Mouse (Mus musculus): ENCODE data around the gene Prmt3. TPM values are rescaled to one million over a fixed set of nuclear protein-coding genes. Genes with fewer than 3 reads are reported as not detected.

Gene Prmt3
- total RNA-seq, 4 experiments from 2014 or later = 35.2 to 53.3 (median 42.3) TPM

DNA sequence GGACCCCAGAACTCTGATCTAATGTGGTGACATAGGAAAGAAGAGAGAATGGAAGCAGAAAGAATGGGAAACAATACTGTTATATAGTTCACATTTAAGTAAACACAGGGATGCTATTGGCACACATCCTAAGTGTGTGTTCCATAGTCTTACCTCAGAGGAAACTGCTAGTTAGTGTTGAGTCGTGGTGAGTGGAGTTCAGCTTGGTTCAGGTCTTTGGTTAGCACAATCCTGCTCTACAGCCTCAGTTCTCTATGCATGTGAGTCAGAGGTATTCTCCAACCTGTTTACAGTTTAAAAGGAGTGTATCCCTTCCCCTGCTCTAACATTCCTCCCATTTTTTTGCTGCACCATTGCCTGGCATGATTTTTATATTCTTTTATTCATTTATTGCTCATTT, 19.0 kb downstream of the Prmt3 start:
- no peak for DNase-seq

DNA sequence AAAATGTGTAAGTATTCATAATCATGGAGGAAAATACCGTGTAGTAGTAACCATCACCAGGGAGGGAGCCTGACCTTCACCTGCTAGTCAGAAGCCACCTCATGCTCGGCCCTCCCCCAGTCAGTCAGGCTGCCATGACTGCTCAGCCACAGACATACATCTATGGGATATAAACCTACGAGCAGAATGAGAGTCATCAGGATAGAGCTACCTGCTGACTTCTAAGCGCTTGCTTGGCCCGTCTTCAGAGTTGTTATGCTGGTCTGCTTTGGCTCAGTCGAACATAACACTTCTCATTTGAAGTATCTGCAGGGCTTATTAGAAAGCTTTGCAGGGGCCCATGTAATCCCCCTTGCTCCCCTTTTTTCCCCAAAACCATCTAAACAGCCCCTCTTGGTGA, 25.4 kb downstream of the Prmt3 start:
- DNase-seq = no peak

DNA sequence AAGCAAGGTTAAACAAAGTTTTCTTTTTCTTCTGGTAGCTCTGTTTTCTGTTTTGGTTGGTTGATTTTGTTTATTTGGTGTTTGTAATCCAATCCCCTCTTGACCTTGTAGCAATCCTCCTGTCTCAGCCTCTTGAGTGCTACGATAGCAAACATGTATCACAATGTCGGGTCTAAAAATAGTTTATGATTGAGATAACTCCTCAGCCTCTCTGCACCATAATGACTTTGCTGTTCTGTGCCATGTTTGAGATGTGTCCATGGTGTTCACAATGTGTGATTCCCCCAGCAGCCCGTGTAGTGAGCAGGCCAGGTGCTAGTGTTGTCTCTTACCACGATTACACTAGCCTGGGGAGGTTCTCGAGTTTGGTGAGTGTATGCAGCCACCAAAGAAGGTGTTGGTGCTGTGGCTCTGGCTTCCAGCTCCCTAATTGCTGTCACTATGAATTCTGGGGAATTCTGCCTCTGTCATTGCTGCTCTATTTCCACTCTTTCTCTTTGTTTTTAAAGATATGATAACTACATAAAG, 26.6 kb downstream of the Prmt3 start:
- DNase-seq = no peak

DNA sequence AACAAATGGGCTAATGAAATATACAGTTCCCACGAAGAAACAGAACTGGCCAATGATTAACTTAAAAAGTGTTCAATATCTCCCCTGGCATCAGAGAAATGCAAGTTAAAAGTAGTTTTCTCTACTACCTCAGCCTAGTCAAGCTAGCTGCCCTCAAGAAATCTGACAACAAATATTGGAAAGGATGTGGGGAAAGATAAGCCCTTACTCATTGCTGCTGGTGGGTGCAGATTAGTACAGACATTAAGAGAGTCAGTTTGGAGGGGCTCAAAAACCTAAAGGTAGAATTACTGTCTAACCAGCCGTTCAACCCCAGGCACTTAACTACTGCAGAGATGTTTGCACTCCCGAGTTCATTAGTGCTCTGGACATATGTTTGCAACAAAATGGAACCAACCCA, 27.5 kb downstream of the Prmt3 start:
- no peak for DNase-seq

- no peak for DNase-seq
Measured at GRCm38 (mm10) chr7:49807093-49807682, 29.0 kb downstream of the Prmt3 start.

GRCm38 (mm10) chr7:49807846-49808622, 29.9 kb downstream of the Prmt3 start:
- no peak for DNase-seq

DNA sequence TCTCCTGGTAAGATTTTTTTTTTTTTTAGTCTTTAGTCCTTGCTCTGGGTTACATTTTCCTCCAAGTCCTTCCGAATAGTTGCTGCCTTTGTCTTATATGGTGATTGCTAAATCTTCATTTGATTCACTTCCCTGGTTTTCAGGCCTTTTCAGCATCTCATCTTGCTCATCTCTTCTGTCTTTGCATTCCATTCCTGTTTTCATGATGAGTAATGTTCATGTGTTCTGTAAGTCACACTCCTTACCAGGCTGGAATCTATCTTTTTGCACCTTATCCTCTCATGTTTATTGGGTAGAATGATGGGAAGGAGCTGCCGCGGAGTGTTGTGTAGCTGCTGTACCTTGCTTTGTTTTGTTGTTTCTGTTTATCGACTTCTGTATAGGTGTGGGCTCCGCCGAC, 31.0 kb downstream of the Prmt3 start:
- no peak for DNase-seq

GRCm38 (mm10) chr7:49809562-49809961, 31.4 kb downstream of the Prmt3 start:
- DNase-seq = no peak

GRCm38 (mm10) chr7:49811346-49811745, 33.2 kb downstream of the Prmt3 start:
- DNase-seq = no peak

DNA sequence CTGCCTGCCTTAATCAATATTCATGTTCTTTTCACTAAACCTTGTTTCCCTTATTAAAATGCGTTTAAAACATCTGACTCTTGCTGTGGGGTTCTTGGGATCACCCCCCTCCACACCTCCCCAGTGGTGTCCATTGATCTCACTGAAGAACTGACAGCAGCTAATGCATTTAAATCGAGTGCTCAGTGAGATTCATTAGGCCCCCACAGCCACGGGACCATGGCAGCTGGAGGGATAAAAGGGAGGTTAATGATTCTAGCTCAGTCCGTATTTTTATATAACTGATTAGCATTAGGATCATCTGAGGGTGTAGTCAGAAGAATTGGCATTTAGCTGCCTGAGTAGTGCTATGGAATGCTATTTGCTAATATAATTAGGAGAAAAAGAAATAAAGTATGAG, 41.2 kb downstream of the Prmt3 start:
- DNase-seq = no peak

DNA sequence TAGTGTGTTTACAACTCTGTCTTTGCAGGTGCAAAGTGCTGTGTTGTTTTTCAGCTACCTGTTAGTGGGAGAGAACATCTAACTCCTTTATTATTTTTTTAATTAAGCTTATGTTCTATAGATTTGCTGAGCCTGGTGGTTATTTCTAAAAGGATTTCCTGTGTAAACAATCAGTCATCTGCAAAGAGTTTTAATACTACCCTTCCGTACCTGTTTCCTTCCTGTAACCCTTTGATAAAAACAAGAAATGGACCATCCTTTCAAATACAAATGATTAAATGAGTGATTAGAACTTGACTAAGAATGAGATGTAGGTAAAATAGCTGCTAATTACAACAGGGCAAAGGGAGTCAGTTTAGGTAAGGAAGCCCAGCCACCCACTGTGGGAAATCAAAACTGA, 43.2 kb downstream of the Prmt3 start:
- DNase-seq = no peak

DNA sequence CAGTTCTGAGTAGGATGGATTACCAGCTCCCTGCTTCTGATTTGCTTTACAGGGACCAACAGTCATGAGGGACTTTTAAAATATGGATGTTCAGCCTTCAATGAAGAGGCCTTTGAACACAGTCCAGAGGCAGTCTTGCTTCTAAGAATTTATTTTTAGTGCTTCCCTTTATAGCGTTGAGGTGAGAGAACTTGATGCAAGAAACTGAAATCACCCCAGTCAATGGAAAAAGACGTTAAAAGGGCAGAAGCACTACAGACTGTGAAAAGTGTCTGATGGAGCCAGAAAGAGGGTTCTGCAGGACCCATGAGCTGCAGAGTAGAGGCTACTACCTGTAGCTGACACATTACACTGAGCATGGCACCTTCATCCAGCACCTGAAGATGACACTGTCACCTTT, 43.9 kb downstream of the Prmt3 start:
- no peak for DNase-seq

GRCm38 (mm10) chr7:49823595-49823994, 45.4 kb downstream of the Prmt3 start:
- no peak for DNase-seq

- no peak for DNase-seq
Measured at GRCm38 (mm10) chr7:49824043-49824442, 45.9 kb downstream of the Prmt3 start.

GRCm38 (mm10) chr7:49824581-49824980, 46.4 kb downstream of the Prmt3 start:
- no peak for DNase-seq

DNA sequence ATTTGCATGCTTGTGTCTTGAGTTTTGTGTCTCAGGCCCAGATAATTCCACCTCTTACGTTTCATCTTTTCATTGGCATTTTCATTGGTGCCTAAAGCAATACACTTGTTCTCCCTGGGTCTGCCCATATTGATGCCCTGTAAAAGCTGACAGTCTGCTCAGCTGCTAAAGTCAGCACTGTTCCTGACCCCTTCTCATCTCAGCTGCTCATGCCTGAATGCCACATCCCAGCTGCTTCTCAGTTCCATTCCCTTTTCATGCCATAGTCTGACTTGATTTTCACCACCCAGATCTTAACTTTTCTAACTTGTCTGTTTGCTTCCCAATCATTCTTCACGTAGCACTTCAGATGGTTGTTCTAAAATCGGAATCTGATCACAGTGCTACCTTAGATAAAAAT, 47.3 kb downstream of the Prmt3 start:
- no peak for DNase-seq

DNA sequence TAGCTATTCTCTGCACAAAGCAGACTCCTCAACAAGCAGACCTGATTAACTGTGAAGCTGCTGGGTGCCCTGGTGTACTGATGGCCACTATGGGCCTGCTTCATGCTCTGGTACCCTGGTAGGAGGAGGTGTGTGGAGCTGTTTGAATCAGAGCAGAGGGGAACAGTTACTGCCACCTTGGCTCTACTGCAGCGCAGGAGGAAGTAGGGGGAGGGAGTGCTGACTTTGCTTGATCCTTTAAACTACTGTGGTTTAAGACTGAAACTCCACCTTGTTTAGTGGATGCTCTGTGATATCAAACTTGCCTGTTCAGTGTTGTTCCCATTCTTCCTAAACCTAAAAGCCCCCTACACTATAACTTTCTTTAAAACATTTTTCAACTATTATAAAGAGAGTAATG, 49.8 kb downstream of the Prmt3 start:
- DNase-seq = no peak

- DNase-seq = no peak
Measured at GRCm38 (mm10) chr7:49842366-49843282, 64.5 kb downstream of the Prmt3 start.

GRCm38 (mm10) chr7:49843304-49843933, 65.3 kb downstream of the Prmt3 start:
- no peak for DNase-seq

DNA sequence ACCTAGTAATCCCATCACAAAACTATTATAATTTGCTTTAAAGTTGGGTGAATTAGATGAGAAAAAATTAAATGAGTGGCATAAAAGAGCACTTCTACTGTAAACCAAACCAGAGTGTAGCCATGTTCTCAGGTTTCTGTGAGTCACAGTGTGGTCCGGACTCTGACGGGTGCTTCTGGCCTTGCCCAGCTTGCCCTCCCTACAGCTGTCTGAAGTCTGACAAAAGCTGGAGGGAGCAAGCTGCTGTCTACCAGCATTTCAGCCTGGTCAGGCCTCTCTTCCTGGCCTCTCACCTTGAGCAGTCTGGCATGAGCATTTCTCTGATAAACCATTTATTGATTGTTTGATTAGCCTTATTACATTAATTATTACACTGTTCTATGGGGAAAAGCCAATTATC, 69.8 kb downstream of the Prmt3 start:
- no peak for DNase-seq

DNA sequence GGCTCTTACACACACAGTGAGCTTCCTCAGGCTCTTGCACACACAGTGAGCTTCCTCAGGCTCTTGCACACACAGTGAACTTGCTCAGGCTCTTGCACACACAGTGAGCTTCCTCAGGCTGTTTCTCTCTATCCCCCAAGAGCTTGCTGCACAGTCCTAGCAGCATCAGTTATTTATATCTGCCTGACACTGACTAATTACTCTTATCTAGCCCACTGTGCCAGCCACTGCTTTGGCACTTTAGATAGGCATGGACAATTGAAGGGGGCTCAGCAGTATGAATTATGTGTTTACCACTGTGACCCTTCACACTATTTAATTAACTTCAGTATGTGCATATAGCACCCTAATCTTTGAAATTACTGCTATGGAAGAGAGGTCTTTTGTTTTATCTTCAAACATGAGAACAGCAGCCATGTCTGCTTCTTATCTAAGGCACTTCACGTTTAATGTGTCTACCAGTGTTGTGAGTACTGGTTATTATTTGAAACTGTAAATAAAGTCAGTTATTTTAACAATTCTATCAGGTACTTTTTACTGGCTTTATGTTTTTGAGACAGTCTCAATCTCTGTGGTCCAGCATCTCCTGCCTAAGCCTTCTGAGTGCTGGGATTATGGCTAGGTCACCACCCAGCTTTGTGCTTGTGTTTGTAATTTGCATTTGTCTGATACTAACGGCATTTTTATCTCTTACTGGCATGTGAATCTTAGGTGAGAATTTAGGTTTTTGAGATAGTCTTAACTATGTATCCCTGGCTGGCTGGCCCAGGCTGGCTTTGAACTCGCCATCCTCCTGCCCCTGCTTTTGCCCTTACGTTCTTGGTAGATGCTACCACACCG, 75.4 kb downstream of the Prmt3 start:
- no peak for DNase-seq

DNA sequence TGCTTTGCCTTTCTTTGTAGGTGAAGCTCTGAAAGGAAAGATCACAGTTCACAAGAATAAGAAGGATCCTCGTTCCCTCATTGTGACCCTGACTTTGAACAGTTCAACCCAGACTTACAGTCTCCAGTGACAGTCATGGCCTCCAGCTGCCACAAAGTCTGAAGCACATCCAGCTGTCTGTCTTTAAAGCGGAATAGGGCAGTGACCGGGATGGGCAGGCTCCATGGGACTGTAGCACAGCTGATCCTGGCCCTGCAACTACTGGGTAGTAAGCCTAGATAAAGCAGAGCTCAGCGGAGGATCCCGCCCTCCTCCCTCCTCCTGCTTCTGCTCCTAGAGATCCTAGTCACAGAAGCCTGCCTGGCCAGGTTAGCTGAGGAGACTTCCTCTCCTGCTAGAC, 79.2 kb downstream of the Prmt3 start:
- DNase-seq = no peak

Measured in adrenal gland, adult 8-10 months (tissue).